Mouse (Mus musculus): ENCODE measurements around the gene Msi2.

DNA sequence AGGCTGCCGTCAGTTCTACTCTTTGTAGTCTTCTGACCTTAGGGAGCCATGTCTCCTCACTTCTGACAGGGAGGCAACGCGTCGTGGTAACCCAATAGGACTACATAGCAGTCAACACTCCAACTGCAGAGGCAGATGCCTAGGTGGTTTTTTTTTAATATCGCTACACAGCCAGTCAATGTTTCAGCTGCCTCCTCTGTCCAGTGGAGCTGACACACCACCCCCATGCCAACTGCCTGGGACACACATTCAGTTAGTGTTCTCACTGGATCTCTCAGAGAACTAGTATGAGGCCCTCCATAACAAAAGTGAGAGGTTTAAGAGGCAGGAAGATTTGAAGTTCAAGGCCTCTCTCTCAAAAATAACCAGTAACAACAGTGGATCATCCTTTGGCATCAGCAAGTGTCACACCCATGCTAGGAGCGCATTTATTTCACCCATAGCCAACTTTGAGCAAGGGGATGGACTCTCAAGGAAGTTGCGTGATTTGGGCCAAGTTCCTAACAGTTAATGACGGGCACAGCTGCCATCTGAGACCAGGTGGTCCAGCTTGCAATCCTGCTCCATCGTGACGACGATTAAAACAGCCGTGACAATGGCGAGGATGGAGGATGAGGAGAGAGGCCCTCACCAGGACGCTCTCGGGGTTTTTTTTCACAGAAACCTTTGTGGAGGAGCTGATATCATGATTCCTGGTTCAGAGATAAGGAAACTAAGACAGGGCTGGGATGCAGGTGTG lies 8.3 kb downstream of the Msi2 start:
- TF ChIP-seq CTCF (IDR thresholded peaks at IDR 0.05; ENCODE audit: low read depth, low read length) (no peak), TAL1 (conservative IDR thresholded peaks at IDR 0.05; ENCODE audit: low read depth, low read length) (no peak)
